Mouse (Mus musculus) embryonic fibroblast, embryonic 13.5 days (primary cell): ENCODE measurements around the gene Tusc2.

ENCODE experiments used
- CTCF ChIP-seq: IDR thresholded peaks from 2 replicates; pipeline ENCODE4 v1.5.1; 2011; ENCODE audit warnings: mild to moderate bottlenecking, control low read depth, low read length, moderate library complexity, borderline replicate concordance; ENCODE audit not compliant: insufficient read depth
- POLR2A ChIP-seq: IDR thresholded peaks from 2 replicates; pipeline ENCODE4 v1.6.1; 2011; ENCODE audit warnings: low read depth, mild to moderate bottlenecking, control low read depth, low read length, moderate library complexity

- TF ChIP-seq POLR2A (peak; percentile 68), CTCF (no peak)
These were observed 5.5 kb downstream of the Tusc2 start for GRCm38 (mm10) chr9:107568331-107569261.
